Mouse (Mus musculus): Measurements from ENCODE around the gene Schip1. TPM values are rescaled to one million over a fixed set of nuclear protein-coding genes. Genes with fewer than 3 reads are reported as not detected.

Schip1 gene
- polyA plus RNA-seq, 1 experiment: 2.5 TPM

DNA sequence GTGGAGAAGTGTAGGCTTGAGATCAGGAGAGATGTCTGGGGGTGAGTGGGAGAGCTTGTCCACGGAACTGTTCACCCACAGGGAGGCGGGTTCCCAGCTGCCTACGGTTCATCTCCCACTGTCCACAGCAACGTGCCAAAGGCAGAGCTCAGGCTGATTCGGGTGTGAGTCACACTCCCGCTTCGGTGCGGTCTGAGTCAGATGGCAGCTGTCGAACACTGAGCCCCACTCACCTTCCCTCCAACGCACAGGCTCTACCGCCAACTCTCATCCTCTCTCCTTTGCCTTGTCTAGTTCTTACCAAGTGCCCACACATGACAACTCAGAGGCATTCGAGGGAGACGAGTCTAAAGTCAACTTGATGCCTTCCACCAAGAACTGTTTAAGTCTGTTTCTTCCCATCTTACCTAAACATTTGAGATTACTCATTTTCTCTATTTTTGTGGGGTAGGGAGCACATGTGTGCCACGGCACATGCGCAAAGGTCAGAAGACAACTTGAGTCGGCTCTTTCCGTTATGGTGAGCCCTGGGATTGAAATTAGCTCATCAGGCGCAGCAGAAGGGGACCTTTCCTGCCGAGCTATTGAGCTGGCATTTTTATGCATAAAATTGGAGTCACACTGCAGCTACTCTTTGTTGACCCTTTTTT is 544.4 kb downstream of the Schip1 start:
- TF ChIP-seq POLR2A (IDR thresholded peaks at IDR 0.05; ENCODE audit: control insufficient read depth, low read depth, low read length) (no peak), CTCF (IDR thresholded peaks at IDR 0.05; ENCODE audit: control insufficient read depth, insufficient read depth, insufficient replicate concordance, low read depth, low read length) (no peak)
- Histone ChIP-seq H3K4me3 (ENCODE audit: control insufficient read depth, low read depth, low read length) (no peak overlapping the region), H3K4me1 (ENCODE audit: control insufficient read depth, insufficient read depth, low read length) (no peaks in the 10 kb centered on the region), H3K27me3 (ENCODE audit: control insufficient read depth, insufficient read depth, low read length) (no peaks in the 10 kb centered on the region), H3K27ac (ENCODE audit: control insufficient read depth, insufficient read depth, low read depth, low read length) (no peak overlapping the region), H3K36me3 (ENCODE audit: control insufficient read depth, insufficient read depth, low read length) (no peaks in the 10 kb centered on the region)

DNA sequence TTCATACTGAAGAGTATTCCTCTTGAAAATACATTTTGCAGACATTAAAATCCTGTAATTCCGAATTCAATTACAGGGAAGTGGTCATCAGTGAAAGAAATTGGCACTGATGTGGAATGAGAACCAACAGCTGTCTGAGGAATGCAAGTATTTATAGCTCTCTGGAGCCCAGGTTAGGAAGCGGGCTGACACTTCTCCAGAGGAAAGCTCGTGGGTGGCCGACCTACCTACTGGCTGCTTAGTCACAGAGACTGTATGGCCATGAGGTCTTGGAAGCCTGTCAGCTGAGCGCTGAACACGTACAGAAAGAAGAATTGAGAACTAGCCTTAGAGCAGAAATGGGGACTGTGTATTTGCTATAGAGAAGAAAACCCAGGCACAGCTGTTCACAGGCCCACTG is 545.4 kb downstream of the Schip1 start:
- TF ChIP-seq CTCF (IDR thresholded peaks at IDR 0.05; ENCODE audit: control insufficient read depth, insufficient read depth, insufficient replicate concordance, low read depth, low read length): no peak
- TF ChIP-seq POLR2A (IDR thresholded peaks at IDR 0.05; ENCODE audit: control insufficient read depth, low read depth, low read length): no peak
- H3K27me3 ChIP-seq (ENCODE audit: control insufficient read depth, insufficient read depth, low read length): no peaks in the 10 kb centered on the region

DNA sequence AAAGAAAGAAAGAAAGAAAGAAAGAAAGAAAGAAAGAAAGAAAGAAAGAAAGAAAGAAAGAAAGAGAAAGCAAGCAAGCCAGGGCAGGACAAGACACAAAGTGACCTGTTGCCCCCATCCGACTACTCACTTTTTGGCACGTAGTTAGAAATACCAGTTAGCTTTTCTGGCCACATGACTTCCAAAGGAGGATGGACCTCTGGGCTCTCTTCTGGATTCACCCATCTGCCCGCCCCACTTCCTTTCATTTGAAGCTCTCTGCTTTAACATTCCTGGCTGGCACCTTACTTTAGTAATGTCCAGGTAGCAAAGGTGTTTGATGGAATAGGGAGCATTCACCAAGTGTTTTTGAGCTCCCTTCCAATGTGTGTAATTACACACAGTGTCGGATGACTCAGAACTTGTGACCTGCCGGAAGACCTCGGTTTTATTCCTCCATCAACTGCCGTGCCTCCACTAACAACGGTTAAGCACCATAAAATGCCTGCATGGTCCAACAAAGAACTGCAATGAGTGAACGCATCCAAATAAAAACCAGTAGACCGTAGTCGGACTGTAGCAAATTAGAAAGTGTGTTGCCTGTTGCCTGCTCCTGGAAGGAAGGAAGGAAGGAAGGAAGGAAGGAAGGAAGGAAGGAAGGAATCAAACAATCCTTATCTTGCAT is 546.1 kb downstream of the Schip1 start:
- no peak for TF ChIP-seq POLR2A (IDR thresholded peaks at IDR 0.05; ENCODE audit: control insufficient read depth, low read depth, low read length)
- H3K27ac ChIP-seq (ENCODE audit: control insufficient read depth, insufficient read depth, low read depth, low read length): no peak overlapping the region
- no peaks in the 10 kb centered on the region for H3K27me3 ChIP-seq (ENCODE audit: control insufficient read depth, insufficient read depth, low read length)
- H3K4me1 ChIP-seq (ENCODE audit: control insufficient read depth, insufficient read depth, low read length): no peaks in the 10 kb centered on the region
- no peaks in the 10 kb centered on the region for H3K36me3 ChIP-seq (ENCODE audit: control insufficient read depth, insufficient read depth, low read length)
- H3K4me3 ChIP-seq (ENCODE audit: control insufficient read depth, low read depth, low read length): no peak overlapping the region

More for the DNA sequence above, 545.4 kb downstream of the Schip1 start:
- no peak overlapping the region for H3K27ac ChIP-seq (ENCODE audit: control insufficient read depth, insufficient read depth, low read depth, low read length)
- H3K4me3 ChIP-seq (ENCODE audit: control insufficient read depth, low read depth, low read length): no peak overlapping the region
- H3K36me3 ChIP-seq (ENCODE audit: control insufficient read depth, insufficient read depth, low read length): no peaks in the 10 kb centered on the region
- no peaks in the 10 kb centered on the region for H3K4me1 ChIP-seq (ENCODE audit: control insufficient read depth, insufficient read depth, low read length)

DNA sequence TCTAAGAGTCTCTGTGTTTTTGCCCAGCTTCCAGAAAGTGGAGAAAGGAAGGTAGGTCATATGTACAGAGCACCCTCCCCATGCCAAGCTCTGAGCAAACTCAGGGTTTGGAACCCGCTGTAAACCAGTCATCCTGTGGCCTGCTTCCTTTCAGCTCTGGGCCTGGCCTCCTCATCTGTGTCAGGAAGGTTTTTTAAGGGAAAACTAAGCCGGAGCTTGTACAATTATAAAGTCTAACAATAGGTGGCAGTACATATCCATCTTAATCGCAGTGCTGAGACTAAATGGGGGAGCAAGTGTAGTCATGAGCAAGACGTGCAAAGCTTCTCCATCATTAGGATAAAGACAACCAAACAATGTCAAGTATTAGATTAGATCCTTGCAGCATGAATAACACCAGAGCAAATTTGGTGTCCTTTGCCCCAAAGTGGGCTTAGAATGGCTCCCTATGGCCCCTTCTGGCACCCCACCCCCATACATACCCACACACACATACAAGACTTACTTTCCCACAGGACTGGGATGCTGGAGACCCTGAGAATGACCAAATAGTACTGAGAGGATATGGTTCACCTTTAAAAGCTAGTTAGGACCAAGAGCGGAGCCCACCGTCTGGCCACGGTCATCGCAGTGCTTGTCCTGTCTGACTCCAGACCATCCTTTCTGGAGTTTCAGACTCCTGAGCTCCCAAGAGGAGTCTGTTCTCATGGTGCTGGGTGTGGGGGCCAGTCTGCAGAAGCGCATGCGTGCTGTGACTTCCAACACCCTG is 550.6 kb downstream of the Schip1 start:
- no peak for TF ChIP-seq POLR2A (IDR thresholded peaks at IDR 0.05; ENCODE audit: control insufficient read depth, low read depth, low read length)
- no peak overlapping the region for H3K4me3 ChIP-seq (ENCODE audit: control insufficient read depth, low read depth, low read length)
- no peaks in the 10 kb centered on the region for H3K4me1 ChIP-seq (ENCODE audit: control insufficient read depth, insufficient read depth, low read length)
- H3K27me3 ChIP-seq (ENCODE audit: control insufficient read depth, insufficient read depth, low read length): no peaks in the 10 kb centered on the region
- H3K27ac ChIP-seq (ENCODE audit: control insufficient read depth, insufficient read depth, low read depth, low read length): no peak overlapping the region
- H3K36me3 ChIP-seq (ENCODE audit: control insufficient read depth, insufficient read depth, low read length): no peaks in the 10 kb centered on the region

DNA sequence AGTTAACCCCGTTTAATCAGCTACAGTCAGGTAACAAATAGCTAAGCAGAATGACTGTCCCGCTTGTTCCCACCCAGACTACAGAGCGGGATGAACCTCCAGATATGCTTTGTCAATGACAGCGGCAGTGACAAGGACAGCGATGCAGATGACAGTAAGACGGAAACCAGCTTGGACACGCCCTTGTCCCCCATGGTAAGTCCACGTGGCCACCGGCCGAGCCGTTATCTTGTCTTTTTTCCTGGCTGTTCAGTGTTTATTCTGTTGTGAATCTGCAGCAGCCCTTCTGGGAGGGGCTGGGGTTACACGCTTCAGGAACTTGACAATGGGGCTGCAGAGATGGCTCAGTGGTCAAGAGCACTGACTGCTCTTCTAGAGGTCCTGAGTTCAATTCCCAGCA is 551.8 kb downstream of the Schip1 start:
- Histone ChIP-seq H3K4me3 (ENCODE audit: control insufficient read depth, low read depth, low read length) (no peak overlapping the region), H3K36me3 (ENCODE audit: control insufficient read depth, insufficient read depth, low read length) (no peaks in the 10 kb centered on the region), H3K27ac (ENCODE audit: control insufficient read depth, insufficient read depth, low read depth, low read length) (no peak overlapping the region), H3K4me1 (ENCODE audit: control insufficient read depth, insufficient read depth, low read length) (no peaks in the 10 kb centered on the region), H3K27me3 (ENCODE audit: control insufficient read depth, insufficient read depth, low read length) (no peaks in the 10 kb centered on the region)
- no peak for TF ChIP-seq CTCF (IDR thresholded peaks at IDR 0.05; ENCODE audit: control insufficient read depth, insufficient read depth, insufficient replicate concordance, low read depth, low read length)
- no peak for TF ChIP-seq POLR2A (IDR thresholded peaks at IDR 0.05; ENCODE audit: control insufficient read depth, low read depth, low read length)

DNA sequence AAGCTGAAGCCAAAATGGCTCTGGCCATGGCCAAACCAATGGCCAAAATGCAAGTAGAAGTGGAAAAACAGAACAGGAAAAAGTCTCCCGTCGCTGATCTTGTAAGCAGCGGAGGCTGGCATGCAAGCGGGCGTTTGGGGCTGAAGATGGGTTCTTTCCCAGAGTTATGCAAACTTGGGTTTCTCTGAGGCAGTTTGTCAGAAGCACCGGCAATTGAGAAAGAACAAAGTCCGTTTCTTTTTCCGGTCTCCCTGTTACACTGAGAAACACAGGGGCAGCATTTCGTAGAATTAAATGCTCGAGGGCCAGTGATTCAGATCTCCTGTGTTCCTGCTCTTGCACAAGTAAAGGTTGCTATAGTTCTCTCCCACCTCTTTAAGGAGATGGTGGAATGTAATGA is 553.1 kb downstream of the Schip1 start:
- H3K4me3 ChIP-seq (ENCODE audit: control insufficient read depth, low read depth, low read length): no peak overlapping the region
- H3K4me1 ChIP-seq (ENCODE audit: control insufficient read depth, insufficient read depth, low read length): no peaks in the 10 kb centered on the region
- H3K27ac ChIP-seq (ENCODE audit: control insufficient read depth, insufficient read depth, low read depth, low read length): no peak overlapping the region
- H3K27me3 ChIP-seq (ENCODE audit: control insufficient read depth, insufficient read depth, low read length): no peaks in the 10 kb centered on the region
- H3K36me3 ChIP-seq (ENCODE audit: control insufficient read depth, insufficient read depth, low read length): no peaks in the 10 kb centered on the region
- TF ChIP-seq POLR2A (IDR thresholded peaks at IDR 0.05; ENCODE audit: control insufficient read depth, low read depth, low read length) (no peak), CTCF (IDR thresholded peaks at IDR 0.05; ENCODE audit: control insufficient read depth, insufficient read depth, insufficient replicate concordance, low read depth, low read length) (no peak)

DNA sequence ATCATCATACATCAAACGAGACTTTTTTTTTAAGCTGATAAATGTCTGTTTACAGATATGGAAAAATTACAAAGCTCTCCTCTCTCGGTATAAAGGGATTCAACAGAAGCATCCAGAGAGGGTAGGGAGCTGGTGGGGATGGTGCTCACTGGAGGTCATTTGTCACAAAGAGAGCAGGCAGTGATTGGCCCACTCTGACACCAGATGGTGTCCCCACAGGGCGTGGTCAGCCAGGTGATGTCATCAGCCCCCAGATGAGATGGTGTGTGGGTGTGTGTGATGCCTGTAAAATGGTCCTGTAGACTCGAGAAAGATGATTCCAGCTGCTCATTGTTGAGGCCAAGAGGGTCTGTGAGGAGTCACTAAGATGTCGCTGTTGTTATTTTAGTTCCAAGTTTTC is 554.5 kb downstream of the Schip1 start:
- no peak overlapping the region for H3K27ac ChIP-seq (ENCODE audit: control insufficient read depth, insufficient read depth, low read depth, low read length)
- no peaks in the 10 kb centered on the region for H3K36me3 ChIP-seq (ENCODE audit: control insufficient read depth, insufficient read depth, low read length)
- TF ChIP-seq CTCF (IDR thresholded peaks at IDR 0.05; ENCODE audit: control insufficient read depth, insufficient read depth, insufficient replicate concordance, low read depth, low read length): no peak
- no peak for TF ChIP-seq POLR2A (IDR thresholded peaks at IDR 0.05; ENCODE audit: control insufficient read depth, low read depth, low read length)
- no peak overlapping the region for H3K4me3 ChIP-seq (ENCODE audit: control insufficient read depth, low read depth, low read length)
- no peaks in the 10 kb centered on the region for H3K4me1 ChIP-seq (ENCODE audit: control insufficient read depth, insufficient read depth, low read length)
- no peaks in the 10 kb centered on the region for H3K27me3 ChIP-seq (ENCODE audit: control insufficient read depth, insufficient read depth, low read length)

Data from testis, adult 2 months (tissue).